Mouse (Mus musculus): ENCODE data around the gene Slc10a6.

DNA sequence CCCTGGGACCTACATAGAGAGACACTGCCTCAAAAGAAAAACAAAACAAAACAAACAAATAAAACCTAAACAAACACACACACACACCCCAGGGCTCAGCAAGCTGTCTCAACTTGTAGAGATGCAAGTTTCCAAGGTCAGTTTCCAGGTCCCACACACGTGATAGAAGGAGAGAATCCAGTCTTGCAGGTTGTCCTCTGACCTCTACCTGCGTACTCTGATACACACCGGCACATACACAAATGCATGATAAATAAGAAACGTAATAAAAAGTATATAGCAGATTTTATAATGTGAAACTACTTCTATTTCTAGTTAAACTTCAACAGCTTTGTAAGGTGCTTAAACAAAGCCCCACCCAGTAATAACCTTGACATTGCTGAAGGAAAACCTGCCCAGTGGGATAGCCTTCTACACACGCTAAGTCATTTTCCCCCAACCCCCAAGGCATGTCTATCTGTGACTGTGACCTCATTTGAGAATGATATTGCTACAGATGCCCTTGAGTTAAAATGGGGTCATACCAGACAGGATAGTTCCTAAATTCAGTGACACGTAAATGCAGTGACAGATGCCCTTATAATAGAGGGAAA lies 47.2 kb upstream of the Slc10a6 start:
- TF ChIP-seq CTCF (conservative IDR thresholded peaks at IDR 0.05; ENCODE audit: insufficient read depth, insufficient read length, low read depth, low read length) (no peak), POLR2A (IDR thresholded peaks at IDR 0.05; ENCODE audit: low read depth, low read length) (no peak)
